Mouse (Mus musculus): Measurements from ENCODE around the gene Rps19bp1.

DNA sequence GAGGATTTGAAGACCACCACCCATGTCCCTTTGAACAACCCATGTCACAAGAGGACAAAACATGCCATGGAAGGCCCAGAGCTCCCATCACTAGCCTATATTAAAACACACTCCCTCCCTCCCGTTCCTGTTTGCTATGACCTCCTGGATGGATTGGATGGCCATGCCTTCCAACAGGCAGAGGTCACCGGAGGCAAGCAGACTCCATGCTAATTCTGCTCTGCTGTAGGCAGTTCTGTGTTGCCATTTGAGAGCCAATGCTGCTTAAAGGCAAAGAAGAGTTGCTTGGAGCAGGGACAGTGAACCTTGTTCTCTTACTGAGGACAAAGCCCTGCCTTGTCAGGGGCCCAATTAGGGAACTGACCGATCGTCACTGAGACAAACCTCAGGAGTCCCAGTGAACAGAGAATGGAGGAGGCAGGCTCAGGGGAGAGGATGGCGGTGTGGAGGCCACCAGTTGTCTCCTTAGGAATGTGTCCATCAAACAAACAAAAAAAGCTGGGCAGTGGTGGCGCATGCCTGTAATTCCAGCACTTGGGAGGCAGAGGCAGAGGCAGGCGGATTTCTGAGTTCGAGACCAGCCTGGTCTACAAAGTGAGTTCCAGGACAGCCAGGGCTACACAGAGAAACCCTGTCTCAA, 4.6 kb downstream of the Rps19bp1 start:
- no peak for TF ChIP-seq POLR2A (IDR thresholded peaks at IDR 0.05; ENCODE audit: borderline replicate concordance, low read depth, low read length)
- TF ChIP-seq CTCF (IDR thresholded peaks at IDR 0.05; ENCODE audit: low read depth, low read length), result no peak

All from bone marrow macrophage, adult 2 months (primary cell).